ENCODE assay signal across 10 mouse cellular contexts in genomic region chr2:106854758-106855157, GRCm38 (mm10).
DNase-seq lines count a peak whose midpoint lies in the region; ATAC-seq and TF ChIP-seq lines count a peak whose summit lies in the region.
"Had no signal": no experiment of that assay in that cellular context is flagged by ENCODE, and none has a peak within 500 bp of the region (broad histone marks: within the 10 kb centered on the region; RNA-seq: fewer than 3 reads in every experiment).

No protein-coding gene starts in this region.

- WGBS in forebrain, embryonic 16.5 days, result 14% methylated on average over 8 of the region's 8 CpGs
- WGBS in hindbrain, embryonic 16.5 days, result 23% methylated on average over 8 of the region's 8 CpGs
- 15% methylated on average over 8 of the region's 8 CpGs for WGBS in neural tube, embryonic 13.5 days

- peak; percentile 32 to 48 for DNase-seq in heart, adult 18-20 months
- no peak for DNase-seq in heart, postnatal 36 days
- no peak for DNase-seq in left cerebral cortex, adult 2 months (ENCODE audit: extremely low spot score in 1 of 2, low spot score in 2 of 2)
- DNase-seq: thymus, postnatal 4 days had no signal

- H3K9me3 ChIP-seq in forebrain, embryonic 16.5 days (ENCODE audit: control insufficient read depth, low read length), result no peaks in the 10 kb centered on the region
- H3K9me3 ChIP-seq in hindbrain, embryonic 16.5 days (ENCODE audit: control insufficient read depth, low read length), result no peaks in the 10 kb centered on the region
- no peaks in the 10 kb centered on the region for H3K9me3 ChIP-seq in neural tube, embryonic 13.5 days

- H3K9ac ChIP-seq in forebrain, embryonic 16.5 days (replicated peaks; ENCODE audit: low read depth, low read length), result no peak overlapping the region
- H3K9ac ChIP-seq in hindbrain, embryonic 16.5 days (ENCODE audit: low read depth, low read length), result no peak overlapping the region
- 0 out of 2 replicates have a peak overlapping the region, but pooled peaks have one; percentile 26 for H3K9ac ChIP-seq in neural tube, embryonic 13.5 days

- H3K4me1 ChIP-seq in forebrain, embryonic 16.5 days (replicated peaks; ENCODE audit: control insufficient read depth, insufficient read depth, low read length), result peaks cover 38% of the 10 kb centered on the region
- H3K4me1 ChIP-seq in hindbrain, embryonic 16.5 days (ENCODE audit: control insufficient read depth, insufficient read depth, low read depth, low read length), result peaks cover 27% of the 10 kb centered on the region
- H3K4me1 ChIP-seq in neural tube, embryonic 13.5 days (replicated peaks), result peaks cover 61% of the 10 kb centered on the region

- ATAC-seq in forebrain, embryonic 16.5 days, result peak; percentile 42; the same call in 1 of the 2 replicates
- peak; percentile 41 for ATAC-seq in hindbrain, embryonic 16.5 days
- peak; percentile 46; the same call in 1 of the 2 replicates for ATAC-seq in neural tube, embryonic 13.5 days (ENCODE audit: low read depth)
- ATAC-seq in granulocyte monocyte progenitor cell, adult 5-6 weeks (replicated peaks; ENCODE audit: poor library complexity, severe bottlenecking), result no peak
- no peak for ATAC-seq in erythroid progenitor cell, adult 5-6 weeks (replicated peaks; ENCODE audit: low FRiP score, poor library complexity, severe bottlenecking)

- peak overlapping the region; percentile 21; the same call in 1 of the 2 replicates for H3K27ac ChIP-seq in forebrain, embryonic 16.5 days (ENCODE audit: low read length)
- H3K27ac ChIP-seq in hindbrain, embryonic 16.5 days (ENCODE audit: low read depth, low read length), result no peak overlapping the region
- peak overlapping the region; percentile 46 for H3K27ac ChIP-seq in neural tube, embryonic 13.5 days (replicated peaks)
- H3K27ac ChIP-seq in left cerebral cortex, adult 2 months, result no peak overlapping the region

- H3K27me3 ChIP-seq in forebrain, embryonic 16.5 days (replicated peaks; ENCODE audit: control insufficient read depth, insufficient read depth, low read length), result no peaks in the 10 kb centered on the region
- no peaks in the 10 kb centered on the region for H3K27me3 ChIP-seq in hindbrain, embryonic 16.5 days (replicated peaks; ENCODE audit: control insufficient read depth, insufficient read depth, low read length)
- no peaks in the 10 kb centered on the region for H3K27me3 ChIP-seq in neural tube, embryonic 13.5 days

- no peak overlapping the region for H3K4me2 ChIP-seq in forebrain, embryonic 16.5 days (ENCODE audit: low read length)
- no peak overlapping the region for H3K4me2 ChIP-seq in hindbrain, embryonic 16.5 days (ENCODE audit: low read length)
- H3K4me2 ChIP-seq in neural tube, embryonic 13.5 days, result peak overlapping the region; percentile 18; the same call in 1 of the 2 replicates

- intact Hi-C loops in heart, postnatal 36 days (cut with DNase I), result no loop called here
- intact Hi-C loops in left cerebral cortex, adult 2 months (cut with DNase I), result no loop called here

- no peaks in the 10 kb centered on the region for H3K36me3 ChIP-seq in forebrain, embryonic 16.5 days (ENCODE audit: control insufficient read depth, insufficient read depth)
- no peaks in the 10 kb centered on the region for H3K36me3 ChIP-seq in hindbrain, embryonic 16.5 days (ENCODE audit: control insufficient read depth, insufficient read depth, low read length)
- no peaks in the 10 kb centered on the region for H3K36me3 ChIP-seq in neural tube, embryonic 13.5 days

- TF ChIP-seq CTCF in left cerebral cortex, adult 2 months (IDR thresholded peaks at IDR 0.05), result no peak

- H3K4me3 ChIP-seq in forebrain, embryonic 16.5 days (replicated peaks; ENCODE audit: low read length), result no peak overlapping the region
- no peak overlapping the region for H3K4me3 ChIP-seq in hindbrain, embryonic 16.5 days (ENCODE audit: low read length)
- no peak overlapping the region for H3K4me3 ChIP-seq in neural tube, embryonic 13.5 days
- no peak overlapping the region for H3K4me3 ChIP-seq in left cerebral cortex, adult 2 months
- H3K4me3 ChIP-seq: erythroblast, embryonic 14.5 days had no signal

Comparison
In these comparisons a context has a peak if more than half of its experiments do, and no peak if none do; other contexts are left out.
1. DNase-seq: peak in heart, adult 18-20 months (2 of 2); none in heart, postnatal 36 days (0 of 2) and left cerebral cortex, adult 2 months (0 of 2).
2. ATAC-seq: peak in forebrain, embryonic 16.5 days (single experiment), hindbrain, embryonic 16.5 days (single experiment) and neural tube, embryonic 13.5 days (single experiment); none in granulocyte monocyte progenitor cell, adult 5-6 weeks (single experiment) and erythroid progenitor cell, adult 5-6 weeks (single experiment).
3. H3K27ac ChIP-seq: peak in forebrain, embryonic 16.5 days (single experiment) and neural tube, embryonic 13.5 days (single experiment); none in hindbrain, embryonic 16.5 days (single experiment) and left cerebral cortex, adult 2 months (single experiment).